Mouse (Mus musculus) liver, postnatal 0 days (tissue): ENCODE results near the gene Ifit1bl2.
A peak's percentile ranks its signal among the peaks of the same experiment; 100 is the strongest.

Experiments used
- CTCF ChIP-seq: sonication (generic); IDR thresholded peaks from 2 replicates; pipeline ENCODE4 v1.5.1; 2016; ENCODE audit warnings: antibody characterized with exemption, low read depth
- EP300 ChIP-seq: IDR thresholded peaks from 2 replicates; pipeline ENCODE4 v1.6.1; 2016; ENCODE audit warnings: antibody characterized with exemption, low read depth, mild to moderate bottlenecking

GRCm38 (mm10) chr19:34636933-34637557 lies 3.5 kb downstream of the Ifit1bl2 start:
- TF ChIP-seq CTCF (peak; percentile 82), EP300 (no peak)
